13 mouse cellular contexts compared by ENCODE assay signal in genomic region chr5:123427556-123427955, GRCm38 (mm10).
"Had no signal": no experiment of that assay in that cellular context is flagged by ENCODE, and none has a peak within 500 bp of the region (broad histone marks: within the 10 kb centered on the region; RNA-seq: fewer than 3 reads in every experiment).

No protein-coding gene starts in this region.

- H3K36me3 ChIP-seq: limb, embryonic 13.5 days had no signal

- H3K9ac ChIP-seq: limb, embryonic 13.5 days; liver, embryonic 12.5 days; lung, embryonic 14.5 days; midbrain, embryonic 13.5 days had no signal

- ATAC-seq: liver, embryonic 12.5 days; midbrain, embryonic 13.5 days had no signal

- DNase-seq: kidney, adult 11 months; kidney, adult 9 months; kidney, postnatal 10 days; kidney, postnatal 4 days; lung, embryonic 14.5 days; lung, postnatal 4 days; right cerebral cortex, adult 18-20 months; right cerebral cortex, postnatal 25 days; thymus, postnatal 36 days had no signal

- H3K4me3 ChIP-seq: layer of hippocampus, adult 2 months; limb, embryonic 13.5 days; liver, embryonic 12.5 days; midbrain, embryonic 13.5 days had no signal

- H3K4me2 ChIP-seq: limb, embryonic 13.5 days; liver, embryonic 12.5 days; lung, embryonic 14.5 days; midbrain, embryonic 13.5 days had no signal

- H3K27ac ChIP-seq: layer of hippocampus, adult 2 months; limb, embryonic 13.5 days; liver, embryonic 12.5 days; midbrain, embryonic 13.5 days had no signal

- H3K9me3 ChIP-seq: liver, embryonic 12.5 days; midbrain, embryonic 13.5 days had no signal

- H3K27me3 ChIP-seq: limb, embryonic 13.5 days; liver, embryonic 12.5 days; midbrain, embryonic 13.5 days had no signal
